Mouse (Mus musculus) CD8-positive naive resting alpha-beta T cell, adult 57 days (primary cell): Measurements from ENCODE around the gene Krtap16-3. TPM values are rescaled to one million over a fixed set of nuclear protein-coding genes. Genes with fewer than 3 reads are reported as not detected.

Source experiments
- total RNA-seq: library from RNA; stranded (reverse); gene quantifications from one replicate; pipeline ENCODE4 v1.2.4, GENCODE M21; 2023

Krtap16-3 gene
- not detected for total RNA-seq

GRCm38 (mm10) chr16:88962773-88963172 lies at the start of gene Krtap16-3:
TSS of gene Krtap16-3 (minus strand) at chr16:88962873.

GRCm38 (mm10) chr16:89010659-89011058 lies 48.0 kb upstream of the Krtap16-3 start, which contains the start of gene Krtap22-2:
TSS of gene Krtap22-2 (minus strand) at chr16:89010759.

GRCm38 (mm10) chr16:88932165-88932564 lies 30.5 kb downstream of the Krtap16-3 start, which contains the start of gene Krtap19-9b:
TSS of gene Krtap19-9b (minus strand) at chr16:88932265.

Other genes starting within 250 kb of the Krtap16-3 start
- not detected for gene Krtap13-1, start 234.0 kb downstream of the Krtap16-3 start, total RNA-seq
- gene Krtap13, start 211.2 kb downstream of the Krtap16-3 start, total RNA-seq = not detected
- not detected for gene 2310034C09Rik, start 204.0 kb downstream of the Krtap16-3 start, total RNA-seq
- not detected for gene 2310057N15Rik, start 188.7 kb downstream of the Krtap16-3 start, total RNA-seq
- gene Gm5965, start 185.0 kb downstream of the Krtap16-3 start, total RNA-seq = not detected
- not detected for gene Gm20741, start 150.7 kb downstream of the Krtap16-3 start, total RNA-seq
- gene Krtap15, start 142.7 kb downstream of the Krtap16-3 start, total RNA-seq = not detected
- not detected for gene Krtap14, start 136.7 kb downstream of the Krtap16-3 start, total RNA-seq
- gene Krtap19-1, start 93.5 kb downstream of the Krtap16-3 start, total RNA-seq = not detected
- not detected for gene Krtap19-2, start 88.6 kb downstream of the Krtap16-3 start, total RNA-seq
- not detected for gene Krtap19-3, start 84.8 kb downstream of the Krtap16-3 start, total RNA-seq
- not detected for gene Krtap19-4, start 77.8 kb downstream of the Krtap16-3 start, total RNA-seq
- not detected for gene Krtap19-5, start 66.4 kb downstream of the Krtap16-3 start, total RNA-seq
- gene Krtap19-9b, start 30.6 kb downstream of the Krtap16-3 start, total RNA-seq = not detected
- gene Krtap22-2, start 47.9 kb upstream of the Krtap16-3 start, total RNA-seq = not detected
- gene Gm10229, start 52.4 kb upstream of the Krtap16-3 start, total RNA-seq = not detected
- not detected for gene Krtap6-1, start 68.8 kb upstream of the Krtap16-3 start, total RNA-seq
- not detected for gene Gm10228, start 78.6 kb upstream of the Krtap16-3 start, total RNA-seq
- gene Krtap6-5, start 85.0 kb upstream of the Krtap16-3 start, total RNA-seq = not detected
- gene 1110025L11Rik, start 101.1 kb upstream of the Krtap16-3 start, total RNA-seq = not detected
- gene Krtap6-3, start 121.1 kb upstream of the Krtap16-3 start, total RNA-seq = not detected
- not detected for gene Gm6358, start 178.0 kb upstream of the Krtap16-3 start, total RNA-seq
- gene Gm10061, start 188.2 kb upstream of the Krtap16-3 start, total RNA-seq = not detected
- not detected for gene Gm9789, start 195.1 kb upstream of the Krtap16-3 start, total RNA-seq
- gene Gm7735, start 206.6 kb upstream of the Krtap16-3 start, total RNA-seq = not detected
- not detected for gene 1110057P08Rik, start 211.9 kb upstream of the Krtap16-3 start, total RNA-seq
- gene Krtap20-2, start 243.0 kb upstream of the Krtap16-3 start, total RNA-seq = not detected